Mouse (Mus musculus) olfactory bulb, adult 2 months (tissue): Measurements from ENCODE around the gene Elovl2.
"Not testable (repeated sequence)": the region's sequence is repeated elsewhere in the genome, so short reads cannot be mapped to it uniquely, and the experiment has no call there.

Experiments used
- CTCF ChIP-seq: fragments of 200-500 bp; IDR thresholded peaks from 2 replicates; pipeline ENCODE4 v1.5.1; 2012; ENCODE audit warnings: low read depth, mild to moderate bottlenecking, low read length, moderate library complexity; ENCODE audit not compliant: insufficient read depth
- POLR2A ChIP-seq: fragments of 200-500 bp; IDR thresholded peaks from 2 replicates; pipeline ENCODE4 v1.6.1; 2012; ENCODE audit warnings: mild to moderate bottlenecking, low read depth, low read length, moderate library complexity; ENCODE audit not compliant: insufficient read depth

- TF ChIP-seq CTCF, POLR2A: not testable (repeated sequence)
Measured at GRCm38 (mm10) chr13:41205568-41205967, 14.6 kb downstream of the Elovl2 start.
